Mouse (Mus musculus): ENCODE measurements around the gene P2rx1.

DNA sequence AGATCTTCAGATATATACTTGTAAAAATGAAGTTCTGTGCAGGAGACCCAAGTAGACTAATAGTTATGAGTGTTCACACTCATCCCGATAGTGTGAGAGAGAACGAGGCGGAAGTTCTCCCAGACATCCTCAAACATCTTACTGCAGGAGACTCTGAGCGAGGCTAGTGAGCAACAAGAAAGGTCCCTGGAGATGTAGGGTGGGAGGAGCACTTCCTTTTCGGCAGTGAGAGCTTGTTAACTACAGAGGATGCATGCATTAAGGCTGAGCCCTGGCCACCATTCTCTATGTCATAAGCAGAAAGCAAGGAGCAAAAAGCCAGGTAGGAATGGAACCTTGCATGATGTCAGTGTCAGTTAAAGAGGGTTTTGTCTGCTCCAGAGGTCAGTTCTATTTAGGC lies 11.7 kb upstream of the P2rx1 start:
- TF ChIP-seq CTCF (IDR thresholded peaks at IDR 0.05; ENCODE audit: borderline replicate concordance, extremely low read depth, insufficient read depth, insufficient read length) (no peak), POLR2A (IDR thresholded peaks at IDR 0.05; ENCODE audit: borderline replicate concordance, extremely low read depth, insufficient read depth, insufficient read length, poor library complexity, severe bottlenecking) (no peak)
